Mouse (Mus musculus) hindbrain, embryonic 12.5 days (tissue): ENCODE measurements at regions not wholly inside any gene's neighbourhood (a gene's known extent, or its start where the extent isn't known, plus 50 kb on each side); places are given as distances from the start of the nearest gene placed in this dataset.
A peak's percentile ranks its signal among the peaks of the same experiment; 100 is the strongest.

Experiments
- ATAC-seq: fragments of 200-750 bp; cut with Nextera tagmentation; 2 replicates; pipeline ENCODE4 v1.8.0; 2017; ENCODE audit warnings: moderate TSS enrichment; ENCODE audit not compliant: low FRiP score
- H3K27ac ChIP-seq: fragments of 300-500 bp; sonication (generic); 2 replicates; pipeline ENCODE4 v1.5.1; 2016; ENCODE audit warnings: mild to moderate bottlenecking
- H3K27me3 ChIP-seq: fragments of 300-500 bp; sonication (generic); 2 replicates; pipeline ENCODE4 v1.6.1; 2016; ENCODE audit warnings: mild to moderate bottlenecking
- H3K36me3 ChIP-seq: fragments of 300-500 bp; sonication (generic); 2 replicates; pipeline ENCODE4 v1.6.1; 2016; ENCODE audit warnings: mild to moderate bottlenecking
- H3K4me1 ChIP-seq: fragments of 300-500 bp; sonication (generic); 2 replicates; pipeline ENCODE4 v1.6.1; 2016
- H3K4me2 ChIP-seq: fragments of 300-500 bp; sonication (generic); replicated peaks from 2 replicates; pipeline ENCODE4 v1.6.1; 2016; ENCODE audit warnings: mild to moderate bottlenecking
- H3K4me3 ChIP-seq: fragments of 300-500 bp; sonication (generic); 2 replicates; pipeline ENCODE4 v1.5.1; 2016; ENCODE audit warnings: mild to moderate bottlenecking
- H3K9ac ChIP-seq: fragments of 300-500 bp; sonication (generic); 2 replicates; pipeline ENCODE4 v1.6.1; 2016; ENCODE audit warnings: mild to moderate bottlenecking, moderate library complexity
- H3K9me3 ChIP-seq: fragments of 300-500 bp; sonication (generic); replicated peaks from 2 replicates; pipeline ENCODE4 v1.6.1; 2016; ENCODE audit warnings: mild to moderate bottlenecking
- WGBS: fragments of 180-500 bp; shearing (Covaris S2); methylation state at CpG from one replicate; pipeline ENCODE4 v1.1.7; 2016; 5-methylcytosine and 5-hydroxymethylcytosine counted together

DNA sequence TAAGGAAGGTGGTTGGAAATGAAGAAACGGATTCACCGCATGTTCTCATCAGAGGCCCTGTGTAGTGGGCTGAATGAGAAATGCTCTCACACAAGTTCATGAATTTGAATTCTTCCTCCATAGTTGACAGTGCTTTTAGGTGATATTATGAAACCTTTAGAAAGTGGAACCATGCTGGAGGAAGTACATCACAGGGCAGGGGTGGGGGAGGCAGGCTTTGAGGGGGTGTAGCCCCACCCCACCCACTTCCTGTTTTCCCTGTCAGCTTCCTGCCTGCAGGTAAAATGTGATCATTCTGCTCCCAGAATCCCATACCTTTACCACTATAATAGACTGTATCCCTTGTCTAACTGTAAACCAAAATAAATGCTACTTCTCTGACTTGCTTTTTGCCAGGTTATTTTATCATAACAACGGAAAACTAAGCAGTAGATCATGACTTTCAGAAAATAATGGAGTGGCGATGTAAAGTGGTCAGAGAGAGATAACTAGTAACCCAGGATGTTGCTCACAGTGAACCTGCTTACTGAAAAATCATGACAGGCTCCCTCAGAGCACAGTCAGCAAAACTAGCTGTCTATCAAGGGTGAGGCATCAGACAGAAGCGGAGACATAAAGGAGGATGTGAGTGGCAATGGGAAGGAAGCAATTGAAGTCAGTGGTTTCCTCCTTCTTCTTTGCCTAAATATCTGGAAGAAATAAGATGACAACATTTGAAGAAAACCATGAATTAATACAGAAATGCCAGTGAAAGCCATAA is 230.2 kb downstream of the Rnf144a start:
- Histone ChIP-seq H3K4me2 (no peak overlapping the region), H3K4me1 (no peaks in the 10 kb centered on the region), H3K27ac (no peak overlapping the region), H3K36me3 (no peaks in the 10 kb centered on the region), H3K9ac (no peak overlapping the region), H3K27me3 (no peaks in the 10 kb centered on the region), H3K4me3 (no peak overlapping the region), H3K9me3 (no peaks in the 10 kb centered on the region)
- ATAC-seq = no peak
- WGBS = 91% methylated on average over 5 of the region's 5 CpGs

DNA sequence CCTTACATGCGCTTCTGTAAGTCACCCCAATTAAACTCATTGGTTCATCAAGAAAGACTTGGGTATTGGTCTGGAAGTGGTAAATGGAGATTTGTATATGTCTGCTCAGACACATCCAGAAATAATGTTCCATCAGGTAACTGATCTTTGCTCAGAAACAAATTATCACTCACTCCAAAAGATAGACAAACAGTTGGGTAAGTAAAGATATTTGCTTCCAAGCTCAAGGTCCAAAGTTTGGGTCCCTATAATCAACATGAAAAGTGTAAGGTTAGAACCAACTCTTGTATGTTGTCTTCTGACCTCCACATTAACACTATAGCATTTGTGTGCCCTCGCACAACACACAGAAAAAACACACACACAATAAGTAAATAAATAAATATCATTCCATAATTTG is 232.0 kb downstream of the Rnf144a start:
- no peak overlapping the region for H3K4me2 ChIP-seq

DNA sequence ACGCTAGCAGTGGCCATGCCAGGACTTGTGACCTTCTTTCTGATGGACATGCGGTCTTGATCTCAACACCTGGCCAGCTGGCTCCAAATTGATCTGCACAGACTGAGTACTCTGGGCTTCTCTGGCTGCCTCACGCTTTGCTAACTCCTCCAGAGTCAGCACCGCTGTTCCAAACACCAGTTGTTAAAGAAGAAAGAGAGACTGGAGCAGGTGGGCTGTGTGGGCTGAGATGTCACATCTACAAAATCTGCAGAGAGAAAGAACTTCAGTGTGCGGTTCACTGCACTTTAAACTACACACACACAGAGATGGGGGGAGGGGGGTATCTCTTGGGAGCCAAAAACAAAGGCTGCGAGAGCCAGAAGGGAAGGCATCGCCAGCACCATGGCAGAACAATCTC is 234.2 kb downstream of the Rnf144a start:
- no peak overlapping the region for H3K27ac ChIP-seq
- no peaks in the 10 kb centered on the region for H3K9me3 ChIP-seq
- H3K4me2 ChIP-seq = no peak overlapping the region
- no peak for ATAC-seq
- no peaks in the 10 kb centered on the region for H3K27me3 ChIP-seq
- no peak overlapping the region for H3K9ac ChIP-seq
- no peaks in the 10 kb centered on the region for H3K36me3 ChIP-seq
- H3K4me1 ChIP-seq = no peaks in the 10 kb centered on the region
- WGBS = 65% methylated on average over 7 of the region's 7 CpGs
- no peak overlapping the region for H3K4me3 ChIP-seq

More for the DNA sequence above, 232.0 kb downstream of the Rnf144a start:
- H3K9me3 ChIP-seq = no peaks in the 10 kb centered on the region
- H3K9ac ChIP-seq = no peak overlapping the region
- H3K36me3 ChIP-seq = no peaks in the 10 kb centered on the region
- WGBS = 90% methylated on average over 2 of the region's 2 CpGs
- H3K4me3 ChIP-seq = no peak overlapping the region
- no peaks in the 10 kb centered on the region for H3K27me3 ChIP-seq
- H3K4me1 ChIP-seq = no peaks in the 10 kb centered on the region
- ATAC-seq = no peak
- no peak overlapping the region for H3K27ac ChIP-seq

DNA sequence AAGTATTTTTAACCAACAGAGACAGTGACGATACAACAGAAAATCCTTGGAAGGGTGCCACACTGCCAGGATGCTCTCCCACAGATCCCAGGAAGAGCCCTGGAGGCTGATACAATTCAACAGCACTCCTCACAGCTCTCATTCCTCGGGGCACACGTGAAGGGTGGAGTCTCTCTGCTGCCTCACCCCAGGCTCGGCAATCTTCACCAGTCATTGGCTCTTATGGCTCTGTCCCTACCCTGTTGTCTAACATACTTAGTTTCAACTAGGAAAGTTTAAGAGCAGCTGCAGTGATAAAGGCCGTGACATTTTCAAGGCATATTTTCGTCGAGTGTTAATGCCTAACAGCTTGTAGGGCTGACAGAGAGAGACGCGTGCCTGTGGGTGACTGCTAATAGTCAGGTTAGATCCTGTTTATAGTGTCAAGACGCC is 238.8 kb downstream of the Rnf144a start:
- no peak overlapping the region for H3K9ac ChIP-seq
- no peaks in the 10 kb centered on the region for H3K9me3 ChIP-seq
- no peak overlapping the region for H3K4me2 ChIP-seq
- 62% methylated on average over 10 of the region's 10 CpGs for WGBS
- H3K27me3 ChIP-seq = no peaks in the 10 kb centered on the region
- ATAC-seq = no peak
- no peak overlapping the region for H3K27ac ChIP-seq
- H3K36me3 ChIP-seq = no peaks in the 10 kb centered on the region
- H3K4me1 ChIP-seq = no peaks in the 10 kb centered on the region
- no peak overlapping the region for H3K4me3 ChIP-seq

DNA sequence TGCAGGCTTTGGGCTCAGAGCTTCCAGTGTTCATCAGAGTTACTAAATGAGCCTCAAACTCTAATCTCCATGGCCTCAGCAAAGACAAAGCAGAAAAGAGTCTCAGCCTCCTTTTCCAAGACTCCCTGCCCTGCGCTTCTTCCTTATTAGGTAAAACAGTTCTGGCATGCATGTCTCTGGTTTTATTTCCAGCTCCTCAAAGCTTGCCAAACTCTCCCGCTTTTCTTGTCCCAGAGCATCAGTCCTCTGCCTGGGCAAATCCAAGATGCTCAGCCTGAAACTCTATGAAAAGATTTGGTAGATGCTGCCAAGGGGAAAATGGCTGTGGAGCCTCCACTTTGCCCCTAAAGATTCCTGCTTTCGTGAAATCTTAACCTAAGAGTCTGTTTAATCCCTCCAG is 251.6 kb downstream of the Rnf144a start:
- ATAC-seq = no peak
- Histone ChIP-seq H3K4me1 (no peaks in the 10 kb centered on the region), H3K4me3 (no peak overlapping the region), H3K9ac (no peak overlapping the region), H3K4me2 (no peak overlapping the region), H3K9me3 (no peaks in the 10 kb centered on the region), H3K36me3 (no peaks in the 10 kb centered on the region), H3K27me3 (no peaks in the 10 kb centered on the region), H3K27ac (no peak overlapping the region)
- 85% methylated on average over 3 of the region's 3 CpGs for WGBS

DNA sequence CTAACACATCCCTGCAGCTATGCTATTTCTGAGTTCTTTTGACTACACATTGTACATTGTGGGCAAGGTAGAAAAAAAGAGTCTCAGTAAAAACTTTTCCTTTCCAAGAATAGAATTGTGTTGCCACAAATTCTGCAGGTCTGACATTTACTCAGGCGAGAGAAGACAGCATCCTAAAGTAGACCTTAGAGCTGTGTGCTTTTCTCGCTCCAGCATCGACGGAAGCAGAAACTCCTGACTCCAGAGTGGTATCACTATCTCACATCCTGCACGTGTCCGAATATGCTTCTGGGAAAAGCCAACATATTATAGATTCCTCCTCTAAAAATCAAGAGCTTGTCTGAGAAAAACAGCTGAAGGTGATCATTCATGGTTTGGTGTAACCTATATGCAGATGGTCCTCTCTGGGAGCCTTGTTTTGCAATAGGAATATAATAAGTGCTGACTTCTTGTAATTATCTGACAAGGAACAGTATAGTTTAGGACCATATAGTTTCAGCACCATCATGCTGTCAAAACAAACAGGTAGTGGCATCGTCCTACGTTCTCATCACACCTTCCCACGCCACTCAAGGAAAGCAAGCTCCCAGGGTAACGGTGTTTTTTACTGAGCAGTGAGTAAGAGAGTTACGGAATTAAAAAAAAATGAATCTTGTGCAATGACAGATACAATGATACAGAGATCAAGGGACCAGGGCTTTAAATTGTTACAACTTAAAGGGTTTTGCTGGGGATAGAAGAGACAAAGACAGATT is 254.0 kb downstream of the Rnf144a start:
- Histone ChIP-seq H3K36me3 (no peaks in the 10 kb centered on the region), H3K4me1 (no peaks in the 10 kb centered on the region), H3K4me2 (no peak overlapping the region), H3K4me3 (no peak overlapping the region), H3K27me3 (no peaks in the 10 kb centered on the region), H3K27ac (no peak overlapping the region), H3K9ac (no peak overlapping the region), H3K9me3 (no peaks in the 10 kb centered on the region)
- 89% methylated on average over 11 of the region's 11 CpGs for WGBS
- ATAC-seq = no peak

DNA sequence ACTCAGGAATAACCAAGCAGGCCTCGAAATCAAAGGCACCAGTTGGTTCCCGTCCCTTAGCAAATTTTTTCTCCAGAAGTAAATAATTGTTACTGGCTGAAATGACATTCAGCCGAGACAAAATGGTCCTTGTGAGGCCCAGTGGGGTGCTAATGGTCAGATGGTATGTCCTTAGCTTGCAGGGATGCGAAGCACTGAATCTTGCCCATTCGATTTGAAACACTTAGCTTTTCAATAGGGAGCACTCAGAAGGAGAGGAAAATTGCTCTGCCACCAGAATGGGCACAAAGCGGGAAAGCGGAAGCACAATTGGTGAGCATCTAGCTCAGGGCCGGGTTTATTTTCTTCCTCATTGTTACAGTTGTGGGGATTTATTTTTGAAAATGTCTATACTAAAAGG is 262.1 kb downstream of the Rnf144a start:
- WGBS = 51% methylated on average over 8 of the region's 8 CpGs

DNA sequence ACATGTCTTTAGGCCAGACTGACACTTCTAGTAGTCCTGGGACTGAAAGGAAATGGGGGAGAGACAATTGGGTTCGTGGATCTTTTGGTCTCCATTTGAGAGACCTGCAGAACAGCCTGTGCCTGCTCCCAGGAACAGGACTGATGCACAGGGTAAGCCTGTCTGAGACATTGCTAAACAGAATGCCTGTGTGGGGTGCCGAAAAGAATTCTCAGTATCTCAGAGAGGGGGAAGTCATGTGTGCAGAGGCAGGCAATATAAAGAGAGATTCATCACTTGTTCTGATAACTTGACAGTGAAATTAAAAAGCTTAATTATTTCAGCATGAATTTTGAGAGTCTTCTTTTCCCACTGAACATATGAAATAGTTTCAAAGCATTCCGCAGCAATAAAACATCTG is 268.7 kb downstream of the Rnf144a start:
- no peak overlapping the region for H3K4me3 ChIP-seq
- no peak overlapping the region for H3K4me2 ChIP-seq
- 62% methylated on average over 3 of the region's 3 CpGs for WGBS
- H3K9ac ChIP-seq = no peak overlapping the region
- H3K27ac ChIP-seq = no peak overlapping the region
- no peaks in the 10 kb centered on the region for H3K27me3 ChIP-seq
- H3K36me3 ChIP-seq = no peaks in the 10 kb centered on the region
- H3K9me3 ChIP-seq = no peaks in the 10 kb centered on the region
- ATAC-seq = no peak
- H3K4me1 ChIP-seq = peaks cover 17% of the 10 kb centered on the region

More for the DNA sequence above, 262.1 kb downstream of the Rnf144a start:
- Histone ChIP-seq H3K4me2 (no peak overlapping the region), H3K9me3 (no peaks in the 10 kb centered on the region), H3K4me3 (no peak overlapping the region), H3K27me3 (no peaks in the 10 kb centered on the region), H3K36me3 (no peaks in the 10 kb centered on the region), H3K4me1 (no peaks in the 10 kb centered on the region), H3K9ac (no peak overlapping the region), H3K27ac (no peak overlapping the region)
- no peak for ATAC-seq

DNA sequence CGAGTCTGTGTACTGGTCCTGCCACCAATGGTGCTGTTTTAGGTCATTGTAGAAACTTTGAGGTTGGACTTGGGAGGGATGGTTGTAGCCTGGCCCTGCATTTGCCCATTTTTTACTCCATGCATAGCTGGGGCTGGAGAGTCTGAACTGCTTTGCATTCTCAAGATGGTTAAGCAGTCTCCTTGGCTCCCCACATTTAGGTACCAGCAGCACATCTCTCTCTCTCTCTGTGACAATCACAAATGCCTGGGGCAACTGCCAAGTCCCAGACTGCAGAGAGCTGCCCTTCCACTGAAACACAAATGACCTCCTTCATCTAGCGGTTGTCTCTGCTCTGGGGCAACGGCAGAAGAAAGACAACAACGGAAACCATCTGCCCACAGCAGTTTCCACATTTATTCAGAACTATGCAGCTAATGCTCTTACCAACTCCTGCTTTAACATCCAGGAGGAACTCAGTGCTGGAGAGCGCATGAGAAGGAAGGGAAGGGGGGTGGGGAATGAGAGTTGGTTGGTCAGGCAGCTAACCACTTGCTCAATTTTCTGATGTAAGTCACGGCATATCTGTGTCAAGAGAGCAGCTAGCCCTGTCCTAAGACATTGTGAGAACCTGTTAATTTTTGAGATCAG is 269.9 kb downstream of the Rnf144a start:
- H3K4me2 ChIP-seq = no peak overlapping the region
- peaks cover 17% of the 10 kb centered on the region for H3K4me1 ChIP-seq
- H3K27ac ChIP-seq = no peak overlapping the region
- ATAC-seq = no peak
- no peak overlapping the region for H3K9ac ChIP-seq
- H3K27me3 ChIP-seq = no peaks in the 10 kb centered on the region
- H3K4me3 ChIP-seq = no peak overlapping the region
- H3K9me3 ChIP-seq = no peaks in the 10 kb centered on the region
- WGBS = 54% methylated on average over 6 of the region's 6 CpGs
- H3K36me3 ChIP-seq = no peaks in the 10 kb centered on the region

DNA sequence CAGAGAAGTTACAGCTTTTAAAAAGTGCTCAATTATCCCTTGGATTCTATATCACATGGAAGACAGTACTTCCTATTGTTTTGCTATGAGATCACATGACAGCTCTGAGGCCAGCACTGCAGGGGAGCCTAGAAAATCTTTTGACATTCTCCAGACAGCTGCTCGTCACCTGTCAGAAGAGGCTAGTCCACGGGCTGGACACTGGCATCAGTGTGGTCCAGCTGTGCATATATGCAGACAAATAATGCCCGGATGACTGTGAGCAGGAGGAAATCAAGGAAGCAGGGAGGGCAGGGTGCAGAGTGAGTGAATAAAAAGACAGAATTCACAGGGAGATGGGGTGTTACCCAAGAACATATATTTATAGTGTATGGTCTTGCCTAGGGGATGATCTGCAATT is 270.4 kb downstream of the Rnf144a start:
- H3K9me3 ChIP-seq = no peaks in the 10 kb centered on the region
- H3K4me1 ChIP-seq = peaks cover 17% of the 10 kb centered on the region
- H3K9ac ChIP-seq = no peak overlapping the region
- H3K4me2 ChIP-seq = no peak overlapping the region
- H3K4me3 ChIP-seq = no peak overlapping the region
- 33% methylated on average over 3 of the region's 3 CpGs for WGBS
- ATAC-seq = no peak
- H3K36me3 ChIP-seq = no peaks in the 10 kb centered on the region
- H3K27me3 ChIP-seq = no peaks in the 10 kb centered on the region
- no peak overlapping the region for H3K27ac ChIP-seq

DNA sequence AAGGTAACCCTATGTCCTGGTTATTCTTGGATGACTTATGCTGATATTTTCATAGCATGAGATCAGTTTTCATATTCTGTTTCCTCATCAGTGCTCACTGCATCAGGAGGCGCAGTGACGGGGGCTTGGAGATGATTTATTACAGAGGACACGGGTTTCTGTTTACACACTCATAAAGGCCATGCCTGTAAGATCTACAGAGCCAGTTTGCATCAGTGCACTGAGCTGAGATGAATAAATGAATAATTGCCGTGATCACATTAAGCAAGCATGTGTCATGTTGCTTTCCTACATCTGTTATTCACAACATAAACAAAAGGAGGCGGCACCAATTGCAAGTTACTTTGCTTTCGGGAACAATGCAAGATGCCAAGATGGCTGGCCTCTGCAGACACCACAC is 271.6 kb downstream of the Rnf144a start:
- Histone ChIP-seq H3K4me3 (no peak overlapping the region), H3K9ac (no peak overlapping the region), H3K9me3 (no peaks in the 10 kb centered on the region), H3K4me2 (no peak overlapping the region), H3K36me3 (no peaks in the 10 kb centered on the region), H3K4me1 (peaks cover 17% of the 10 kb centered on the region), H3K27me3 (no peaks in the 10 kb centered on the region), H3K27ac (0 out of 2 replicates have a peak overlapping the region, but pooled peaks have one; percentile 18)
- WGBS = 39% methylated on average over 6 of the region's 6 CpGs
- ATAC-seq = peak; percentile 56; the same call in 1 of the 2 replicates

DNA sequence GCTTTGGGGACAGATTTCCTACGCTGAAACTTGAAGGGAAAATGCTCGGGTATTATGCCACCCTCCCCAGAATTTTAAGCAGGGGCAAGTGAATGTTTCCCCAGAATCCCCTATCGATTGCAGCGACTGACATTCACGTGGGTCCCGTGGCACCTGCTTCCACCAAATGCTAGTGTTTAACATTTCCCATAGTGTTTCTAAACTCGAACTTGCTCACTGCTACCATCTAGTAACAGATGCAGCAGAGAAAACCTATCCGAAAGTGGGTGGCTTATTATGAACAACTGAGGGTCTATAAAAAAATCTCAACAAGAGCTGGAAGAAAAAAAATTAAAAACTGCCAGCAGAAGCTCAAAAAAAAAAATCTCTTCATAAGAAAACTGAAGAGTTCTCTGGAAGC is 284.2 kb downstream of the Rnf144a start:
- Histone ChIP-seq H3K9ac (no peak overlapping the region), H3K27me3 (no peaks in the 10 kb centered on the region), H3K27ac (no peak overlapping the region), H3K4me2 (no peak overlapping the region), H3K36me3 (no peaks in the 10 kb centered on the region), H3K9me3 (no peaks in the 10 kb centered on the region), H3K4me3 (no peak overlapping the region), H3K4me1 (peaks cover 6% of the 10 kb centered on the region)
- 91% methylated on average over 8 of the region's 8 CpGs for WGBS
- no peak for ATAC-seq
